Mouse (Mus musculus) lung, adult 2 months (tissue): Measurements from ENCODE around the gene Tpm3.

ENCODE experiments used
- CTCF ChIP-seq: fragments of 200-500 bp; IDR thresholded peaks from 2 replicates; pipeline ENCODE4 v1.5.1; 2011; ENCODE audit warnings: mild to moderate bottlenecking, low read length, control low read depth; ENCODE audit not compliant: insufficient read depth
- POLR2A ChIP-seq: fragments of 200-500 bp; IDR thresholded peaks from 2 replicates; pipeline ENCODE4 v1.6.1; 2011; ENCODE audit warnings: low read depth, mild to moderate bottlenecking, control low read depth, low read length, borderline replicate concordance; ENCODE audit errors: extremely low read depth

GRCm38 (mm10) chr3:90078224-90078623 lies 5.8 kb downstream of the Tpm3 start:
- TF ChIP-seq CTCF (no peak), POLR2A (no peak)
